Mouse (Mus musculus): Measurements from ENCODE around the gene Hspa1a.

- TF ChIP-seq CTCF (IDR thresholded peaks at IDR 0.05; ENCODE audit: low read depth, low read length) (no peak), POLR2A (IDR thresholded peaks at IDR 0.05; ENCODE audit: insufficient read depth, low read length) (no peak)
Measured at GRCm38 (mm10) chr17:34977000-34977399, 5.0 kb upstream of the Hspa1a start.

Data from ES-Bruce4 (cell line).